Mouse (Mus musculus) small intestine, adult 2 months (tissue): Measurements from ENCODE around the gene Mansc1.

Experiments
- CTCF ChIP-seq: fragments of 200-500 bp; IDR thresholded peaks from 2 replicates; pipeline ENCODE4 v1.5.1; 2012; ENCODE audit warnings: low read depth, mild to moderate bottlenecking, control low read depth, inconsistent platforms, low read length, moderate library complexity, mixed read lengths; ENCODE audit not compliant: insufficient replicate concordance, insufficient read length; ENCODE audit errors: extremely low read depth
- POLR2A ChIP-seq: fragments of 200-500 bp; IDR thresholded peaks from 2 replicates; pipeline ENCODE4 v1.6.1; 2012; ENCODE audit warnings: low read depth, mild to moderate bottlenecking, control low read depth, inconsistent platforms, low read length, moderate library complexity

DNA sequence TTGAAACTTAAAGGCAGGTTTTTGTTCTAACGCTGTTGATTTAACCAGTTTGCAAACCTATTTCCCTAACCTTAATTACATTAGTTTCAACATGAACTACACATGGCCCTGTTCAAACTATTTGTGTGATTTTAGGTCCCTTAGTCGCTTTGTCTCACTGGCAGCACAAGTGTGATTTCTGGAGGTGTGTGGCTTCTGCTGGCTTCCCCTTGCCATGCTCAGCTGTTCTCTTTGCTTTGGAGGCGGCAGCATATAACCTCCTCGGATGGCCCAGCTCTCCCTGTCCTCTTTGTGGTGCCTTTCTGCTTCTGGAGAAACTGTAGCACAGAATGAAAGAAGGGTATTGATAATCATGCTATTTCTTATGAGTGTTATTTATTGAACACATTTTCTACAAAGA lies 45.2 kb upstream of the Mansc1 start:
- TF ChIP-seq CTCF = no peak
- TF ChIP-seq POLR2A = no peak
